Mouse (Mus musculus): ENCODE data around the gene BC048562. TPM values are rescaled to one million over a fixed set of nuclear protein-coding genes. Genes with fewer than 3 reads are reported as not detected.

Gene BC048562
- not detected in 2 replicates for polyA plus RNA-seq (2015; fragmentation: Nextera tagmentation; extraction: Ambion mirVana)

GRCm38 (mm10) chr9:108436182-108436581 is at the start of gene BC048562:
Gene BC048562, plus strand, starts transcription at chr9:108436482.

DNA sequence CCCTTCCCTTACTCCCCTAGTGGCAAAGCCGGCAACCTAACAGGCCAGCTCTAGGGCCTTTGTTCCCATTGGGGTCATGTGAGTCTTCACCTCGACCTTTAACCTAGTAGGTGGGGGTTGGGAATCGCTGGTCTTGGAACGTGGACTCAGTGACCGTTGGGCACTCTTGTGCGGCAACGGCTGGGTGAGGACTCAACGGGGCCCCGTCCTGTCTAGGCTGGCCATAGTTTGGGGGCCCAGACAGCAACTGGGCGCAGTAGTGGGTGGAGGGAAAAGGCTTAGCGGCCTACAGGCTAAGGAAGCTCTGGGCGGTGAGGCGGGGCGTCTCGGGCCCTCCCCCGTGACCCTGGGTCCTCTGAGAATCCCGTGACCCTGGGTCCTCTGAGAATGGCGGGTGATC is 43.6 kb upstream of the BC048562 start, which contains the start of gene 1700102P08Rik:
TSS of gene 1700102P08Rik (plus strand) at position 130 of the 400 bp plus-strand sequence.

GRCm38 (mm10) chr9:108428384-108428783 is 7.9 kb upstream of the BC048562 start, which contains the start of gene Ccdc36:
Gene Ccdc36, minus strand, starts transcription at chr9:108428484.

GRCm38 (mm10) chr9:108460319-108461178 is 24.3 kb downstream of the BC048562 start, which contains the start of gene Ccdc71:
Gene Ccdc71, plus strand, starts transcription at chr9:108460527.

GRCm38 (mm10) chr9:108461181-108461631 is 24.9 kb downstream of the BC048562 start, which contains the start of gene Klhdc8b:
Gene Klhdc8b, minus strand, starts transcription at chr9:108461581.

GRCm38 (mm10) chr9:108479721-108480351 is 43.6 kb downstream of the BC048562 start, which contains the start of gene Lamb2:
Gene Lamb2, plus strand, starts transcription at chr9:108479736.

GRCm38 (mm10) chr9:108490559-108491285 is 54.4 kb downstream of the BC048562 start, which contains the start of gene Usp19:
Gene Usp19, plus strand, starts transcription at chr9:108490602.

Other genes starting within 250 kb of the BC048562 start
- gene Bsn, start 246.1 kb upstream of the BC048562 start, polyA plus RNA-seq (2015; fragmentation: Nextera tagmentation; extraction: Ambion mirVana), result 0.12 and 0.13 TPM in 2 replicates
- gene Dag1, start 172.5 kb upstream of the BC048562 start, polyA plus RNA-seq (2015; fragmentation: Nextera tagmentation; extraction: Ambion mirVana), result 160 and 165 TPM in 2 replicates
- gene Nicn1, start 146.1 kb upstream of the BC048562 start, polyA plus RNA-seq (2015; fragmentation: Nextera tagmentation; extraction: Ambion mirVana), result 13.9 and 14.8 TPM in 2 replicates
- gene Amt, start 139.6 kb upstream of the BC048562 start, polyA plus RNA-seq (2015; fragmentation: Nextera tagmentation; extraction: Ambion mirVana), result 2.1 and 2.4 TPM in 2 replicates
- 251 and 309 TPM in 2 replicates for gene Rhoa, start 130.4 kb upstream of the BC048562 start, polyA plus RNA-seq (2015; fragmentation: Nextera tagmentation; extraction: Ambion mirVana)
- 43.3 and 45.6 TPM in 2 replicates for gene Tcta, start 130.3 kb upstream of the BC048562 start, polyA plus RNA-seq (2015; fragmentation: Nextera tagmentation; extraction: Ambion mirVana)
- 242 and 328 TPM in 2 replicates for gene Gpx1, start 97.6 kb upstream of the BC048562 start, polyA plus RNA-seq (2015; fragmentation: Nextera tagmentation; extraction: Ambion mirVana)
- gene Usp4, start 88.6 kb upstream of the BC048562 start, polyA plus RNA-seq (2015; fragmentation: Nextera tagmentation; extraction: Ambion mirVana), result 42.4 and 44.9 TPM in 2 replicates
- gene 1700102P08Rik, start 43.7 kb upstream of the BC048562 start, polyA plus RNA-seq (2015; fragmentation: Nextera tagmentation; extraction: Ambion mirVana), result 0.15 and 0.28 TPM in 2 replicates
- gene Ccdc36, start 8.0 kb upstream of the BC048562 start, polyA plus RNA-seq (2015; fragmentation: Nextera tagmentation; extraction: Ambion mirVana), result 0.45 and 0.71 TPM in 2 replicates
- 22.3 and 24.9 TPM in 2 replicates for gene Ccdc71, start 24.0 kb downstream of the BC048562 start, polyA plus RNA-seq (2015; fragmentation: Nextera tagmentation; extraction: Ambion mirVana)
- 14.7 and 17.2 TPM in 2 replicates for gene Klhdc8b, start 25.1 kb downstream of the BC048562 start, polyA plus RNA-seq (2015; fragmentation: Nextera tagmentation; extraction: Ambion mirVana)
- gene Lamb2, start 43.3 kb downstream of the BC048562 start, polyA plus RNA-seq (2015; fragmentation: Nextera tagmentation; extraction: Ambion mirVana), result 34.7 and 41.0 TPM in 2 replicates
- 38.7 and 43.0 TPM in 2 replicates for gene Usp19, start 54.1 kb downstream of the BC048562 start, polyA plus RNA-seq (2015; fragmentation: Nextera tagmentation; extraction: Ambion mirVana)
- 47.8 and 49.7 TPM in 2 replicates for gene Qars, start 71.2 kb downstream of the BC048562 start, polyA plus RNA-seq (2015; fragmentation: Nextera tagmentation; extraction: Ambion mirVana)
- gene Qrich1, start 80.3 kb downstream of the BC048562 start, polyA plus RNA-seq (2015; fragmentation: Nextera tagmentation; extraction: Ambion mirVana), result 62.0 and 62.6 TPM in 2 replicates
- 56.6 and 61.8 TPM in 2 replicates for gene Impdh2, start 123.8 kb downstream of the BC048562 start, polyA plus RNA-seq (2015; fragmentation: Nextera tagmentation; extraction: Ambion mirVana)
- 55.6 and 60.5 TPM in 2 replicates for gene Ndufaf3, start 131.0 kb downstream of the BC048562 start, polyA plus RNA-seq (2015; fragmentation: Nextera tagmentation; extraction: Ambion mirVana)
- gene Dalrd3, start 133.4 kb downstream of the BC048562 start, polyA plus RNA-seq (2015; fragmentation: Nextera tagmentation; extraction: Ambion mirVana), result 23.8 and 31.6 TPM in 2 replicates
- gene Wdr6, start 142.3 kb downstream of the BC048562 start, polyA plus RNA-seq (2015; fragmentation: Nextera tagmentation; extraction: Ambion mirVana), result 15.5 and 17.7 TPM in 2 replicates
- gene P4htm, start 161.2 kb downstream of the BC048562 start, polyA plus RNA-seq (2015; fragmentation: Nextera tagmentation; extraction: Ambion mirVana), result 4.7 and 5.4 TPM in 2 replicates
- 38.6 and 43.2 TPM in 2 replicates for gene Arih2, start 212.9 kb downstream of the BC048562 start, polyA plus RNA-seq (2015; fragmentation: Nextera tagmentation; extraction: Ambion mirVana)
- 126 and 132 TPM in 2 replicates for gene Slc25a20, start 225.6 kb downstream of the BC048562 start, polyA plus RNA-seq (2015; fragmentation: Nextera tagmentation; extraction: Ambion mirVana)

All from skeletal muscle tissue, postnatal 0 days (tissue).